Mouse (Mus musculus) midbrain, embryonic 12.5 days (tissue): ENCODE results near the gene Ect2. TPM values are rescaled to one million over a fixed set of nuclear protein-coding genes. Genes with fewer than 3 reads are reported as not detected.

Experiments used
- ATAC-seq: fragments of 200-750 bp; cut with Nextera tagmentation; 2 replicates; pipeline ENCODE4 v1.8.0; 2017; ENCODE audit warnings: low read depth, moderate TSS enrichment, moderate library complexity; ENCODE audit not compliant: low FRiP score
- H3K27ac ChIP-seq: fragments of 300-500 bp; sonication (generic); replicated peaks from 2 replicates; pipeline ENCODE4 v1.5.1; 2016; ENCODE audit warnings: mild to moderate bottlenecking
- H3K27me3 ChIP-seq: fragments of 300-500 bp; sonication (generic); 2 replicates; pipeline ENCODE4 v1.6.1; 2016; ENCODE audit warnings: mild to moderate bottlenecking
- H3K36me3 ChIP-seq: fragments of 300-500 bp; sonication (generic); 2 replicates; pipeline ENCODE4 v1.6.1; 2016
- H3K4me1 ChIP-seq: fragments of 300-500 bp; sonication (generic); 2 replicates; pipeline ENCODE4 v1.6.1; 2016
- H3K4me2 ChIP-seq: fragments of 300-500 bp; sonication (generic); replicated peaks from 2 replicates; pipeline ENCODE4 v1.6.1; 2016; ENCODE audit warnings: mild to moderate bottlenecking, moderate library complexity
- H3K4me3 ChIP-seq: fragments of 300-500 bp; sonication (generic); 2 replicates; pipeline ENCODE4 v1.5.1; 2016; ENCODE audit warnings: mild to moderate bottlenecking
- H3K9ac ChIP-seq: fragments of 300-500 bp; sonication (generic); replicated peaks from 2 replicates; pipeline ENCODE4 v1.6.1; 2016; ENCODE audit warnings: mild to moderate bottlenecking, moderate library complexity
- H3K9me3 ChIP-seq: fragments of 300-500 bp; sonication (generic); 2 replicates; pipeline ENCODE4 v1.6.1; 2016; ENCODE audit warnings: mild to moderate bottlenecking
- whole genome bisulfite sequencing: fragments of 180-500 bp; shearing (Covaris S2); methylation state at CpG from one replicate; pipeline ENCODE4 v1.1.7; 2016; 5-methylcytosine and 5-hydroxymethylcytosine counted together
- polyA plus RNA-seq: library from polyadenylated mRNA; unstranded; fragments of >200 nt; fragmentation: Nextera tagmentation; extraction: Ambion mirVana; gene quantifications from 2 replicates; pipeline ENCODE4 v1.2.1, GENCODE M21; 2016

Ect2 gene
- polyA plus RNA-seq, 1 experiment from 2014 or later = 77.0 TPM

GRCm38 (mm10) chr3:27102965-27103364 is 50.7 kb downstream of the Ect2 start:
- WGBS = 96% methylated on average over 6 of the region's 6 CpGs
- Histone ChIP-seq H3K9me3 (no peaks in the 10 kb centered on the region), H3K27ac (no peak overlapping the region), H3K9ac (no peak overlapping the region), H3K4me3 (no peak overlapping the region), H3K27me3 (no peaks in the 10 kb centered on the region), H3K36me3 (peaks cover 37% of the 10 kb centered on the region), H3K4me2 (no peak overlapping the region), H3K4me1 (no peaks in the 10 kb centered on the region)
- no peak for ATAC-seq

GRCm38 (mm10) chr3:27098633-27099032 is 55.0 kb downstream of the Ect2 start:
- no peak overlapping the region for H3K4me3 ChIP-seq
- H3K4me1 ChIP-seq = no peaks in the 10 kb centered on the region
- H3K9me3 ChIP-seq = no peaks in the 10 kb centered on the region
- H3K9ac ChIP-seq = no peak overlapping the region
- H3K27me3 ChIP-seq = no peaks in the 10 kb centered on the region
- H3K4me2 ChIP-seq = no peak overlapping the region
- no peak for ATAC-seq
- 88% methylated on average over 6 of the region's 6 CpGs for WGBS
- no peak overlapping the region for H3K27ac ChIP-seq
- peaks cover 38% of the 10 kb centered on the region for H3K36me3 ChIP-seq

GRCm38 (mm10) chr3:27086221-27086620 is 67.5 kb downstream of the Ect2 start:
- no peaks in the 10 kb centered on the region for H3K9me3 ChIP-seq
- no peak for ATAC-seq
- 98% methylated on average over 6 of the region's 6 CpGs for WGBS
- peaks cover 10% of the 10 kb centered on the region for H3K36me3 ChIP-seq
- no peak overlapping the region for H3K4me3 ChIP-seq
- H3K4me2 ChIP-seq = no peak overlapping the region
- H3K4me1 ChIP-seq = no peaks in the 10 kb centered on the region
- H3K27ac ChIP-seq = no peak overlapping the region
- no peak overlapping the region for H3K9ac ChIP-seq
- H3K27me3 ChIP-seq = no peaks in the 10 kb centered on the region

- Histone ChIP-seq H3K27me3 (no peaks in the 10 kb centered on the region), H3K36me3 (no peaks in the 10 kb centered on the region), H3K4me2 (no peak overlapping the region), H3K9ac (no peak overlapping the region), H3K4me1 (no peaks in the 10 kb centered on the region), H3K27ac (no peak overlapping the region), H3K4me3 (no peak overlapping the region), H3K9me3 (no peaks in the 10 kb centered on the region)
- WGBS = 91% methylated on average over 13 of the region's 13 CpGs
- no peak for ATAC-seq
Observed at GRCm38 (mm10) chr3:27081229-27082060, 72.2 kb downstream of the Ect2 start.

GRCm38 (mm10) chr3:27080061-27080770 is 73.5 kb downstream of the Ect2 start:
- Histone ChIP-seq H3K36me3 (no peaks in the 10 kb centered on the region), H3K27ac (no peak overlapping the region), H3K27me3 (no peaks in the 10 kb centered on the region), H3K4me3 (no peak overlapping the region), H3K4me1 (no peaks in the 10 kb centered on the region), H3K4me2 (no peak overlapping the region), H3K9ac (no peak overlapping the region), H3K9me3 (no peaks in the 10 kb centered on the region)
- no peak for ATAC-seq
- 78% methylated on average over 7 of the region's 7 CpGs for WGBS

- no peaks in the 10 kb centered on the region for H3K36me3 ChIP-seq
- no peak overlapping the region for H3K4me3 ChIP-seq
- no peak overlapping the region for H3K9ac ChIP-seq
- H3K27me3 ChIP-seq = no peaks in the 10 kb centered on the region
- H3K27ac ChIP-seq = no peak overlapping the region
- H3K9me3 ChIP-seq = no peaks in the 10 kb centered on the region
- no peak overlapping the region for H3K4me2 ChIP-seq
- no peak for ATAC-seq
- 82% methylated on average over 2 of the region's 2 CpGs for WGBS
- H3K4me1 ChIP-seq = no peaks in the 10 kb centered on the region
Observed at GRCm38 (mm10) chr3:27073884-27074283, 79.8 kb downstream of the Ect2 start.

GRCm38 (mm10) chr3:27071706-27072105 is 82.0 kb downstream of the Ect2 start:
- no peak overlapping the region for H3K4me2 ChIP-seq
- no peak for ATAC-seq
- H3K9me3 ChIP-seq = no peaks in the 10 kb centered on the region
- WGBS = 93% methylated on average over 4 of the region's 4 CpGs
- H3K4me1 ChIP-seq = no peaks in the 10 kb centered on the region
- no peak overlapping the region for H3K9ac ChIP-seq
- no peaks in the 10 kb centered on the region for H3K36me3 ChIP-seq
- no peaks in the 10 kb centered on the region for H3K27me3 ChIP-seq
- no peak overlapping the region for H3K27ac ChIP-seq
- no peak overlapping the region for H3K4me3 ChIP-seq

- Histone ChIP-seq H3K4me1 (no peaks in the 10 kb centered on the region), H3K9me3 (no peaks in the 10 kb centered on the region), H3K4me3 (no peak overlapping the region), H3K9ac (no peak overlapping the region), H3K4me2 (no peak overlapping the region), H3K36me3 (no peaks in the 10 kb centered on the region), H3K27me3 (no peaks in the 10 kb centered on the region), H3K27ac (no peak overlapping the region)
- ATAC-seq = no peak
- WGBS = 85% methylated on average over 9 of the region's 9 CpGs
Observed at GRCm38 (mm10) chr3:27070340-27070739, 83.3 kb downstream of the Ect2 start.

- no peaks in the 10 kb centered on the region for H3K9me3 ChIP-seq
- H3K4me3 ChIP-seq = no peak overlapping the region
- no peaks in the 10 kb centered on the region for H3K27me3 ChIP-seq
- no peaks in the 10 kb centered on the region for H3K4me1 ChIP-seq
- ATAC-seq = no peak
- H3K36me3 ChIP-seq = no peaks in the 10 kb centered on the region
- H3K27ac ChIP-seq = no peak overlapping the region
- H3K4me2 ChIP-seq = no peak overlapping the region
- no peak overlapping the region for H3K9ac ChIP-seq
Observed at GRCm38 (mm10) chr3:27067206-27067605, 86.5 kb downstream of the Ect2 start.

GRCm38 (mm10) chr3:27064886-27065285 is 88.8 kb downstream of the Ect2 start:
- Histone ChIP-seq H3K4me2 (no peak overlapping the region), H3K36me3 (no peaks in the 10 kb centered on the region), H3K9me3 (no peaks in the 10 kb centered on the region), H3K4me3 (no peak overlapping the region), H3K4me1 (peaks cover 4% of the 10 kb centered on the region; the same call in 1 of the 2 replicates), H3K27me3 (no peaks in the 10 kb centered on the region), H3K27ac (no peak overlapping the region), H3K9ac (no peak overlapping the region)
- WGBS = 96% methylated on average over 2 of the region's 2 CpGs
- ATAC-seq = no peak

- no peak overlapping the region for H3K9ac ChIP-seq
- H3K4me1 ChIP-seq = peaks cover 12% of the 10 kb centered on the region
- ATAC-seq = no peak
- no peak overlapping the region for H3K4me3 ChIP-seq
- no peak overlapping the region for H3K4me2 ChIP-seq
- no peaks in the 10 kb centered on the region for H3K9me3 ChIP-seq
- no peak overlapping the region for H3K27ac ChIP-seq
- no peaks in the 10 kb centered on the region for H3K27me3 ChIP-seq
- WGBS = 71% methylated on average over 11 of the region's 11 CpGs
- no peaks in the 10 kb centered on the region for H3K36me3 ChIP-seq
Observed at GRCm38 (mm10) chr3:27063399-27064260, 90.0 kb downstream of the Ect2 start.

GRCm38 (mm10) chr3:27060441-27060840 is 93.2 kb downstream of the Ect2 start:
- H3K4me2 ChIP-seq = no peak overlapping the region
- 87% methylated on average over 12 of the region's 12 CpGs for WGBS

More at GRCm38 (mm10) chr3:27060441-27060840, 93.2 kb downstream of the Ect2 start:
- Histone ChIP-seq H3K27me3 (no peaks in the 10 kb centered on the region), H3K27ac (no peak overlapping the region), H3K9me3 (no peaks in the 10 kb centered on the region), H3K4me3 (no peak overlapping the region), H3K36me3 (no peaks in the 10 kb centered on the region), H3K9ac (no peak overlapping the region), H3K4me1 (peaks cover 12% of the 10 kb centered on the region)
- no peak for ATAC-seq
